Mouse (Mus musculus): ENCODE measurements around the gene Adamts4. TPM values are rescaled to one million over a fixed set of nuclear protein-coding genes. Genes with fewer than 3 reads are reported as not detected.
A peak's percentile ranks its signal among the peaks of the same experiment; 100 is the strongest.
"Not testable (repeated sequence)": the region's sequence is repeated elsewhere in the genome, so short reads cannot be mapped to it uniquely, and the experiment has no call there.

Gene Adamts4
- total RNA-seq, 2 experiments from 2014 or later, result 23.5 to 26.1 TPM

DNA sequence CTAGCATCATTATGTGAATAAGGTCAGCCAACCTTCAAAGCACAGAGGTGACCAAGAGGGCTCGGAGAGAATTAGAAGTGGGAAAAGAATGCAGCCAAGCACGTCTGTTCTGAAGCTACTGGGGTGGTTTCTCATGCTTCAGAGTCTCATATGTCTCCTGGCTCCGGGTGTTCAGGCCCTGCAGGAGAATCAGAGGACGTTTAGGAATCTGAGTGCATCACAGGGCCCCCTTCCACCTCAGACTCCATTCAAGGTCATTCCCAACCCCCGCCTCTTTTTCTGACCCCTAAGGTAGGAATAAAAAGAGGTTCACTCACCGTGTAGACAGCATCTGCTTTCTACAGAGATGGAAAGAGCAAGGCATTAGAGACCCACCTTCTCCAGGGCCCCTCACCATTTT is 20.5 kb upstream of the Adamts4 start:
- DNase-seq (ENCODE audit: extremely low spot score in 1 of 2, low spot score in 1 of 2), result no peak

DNA sequence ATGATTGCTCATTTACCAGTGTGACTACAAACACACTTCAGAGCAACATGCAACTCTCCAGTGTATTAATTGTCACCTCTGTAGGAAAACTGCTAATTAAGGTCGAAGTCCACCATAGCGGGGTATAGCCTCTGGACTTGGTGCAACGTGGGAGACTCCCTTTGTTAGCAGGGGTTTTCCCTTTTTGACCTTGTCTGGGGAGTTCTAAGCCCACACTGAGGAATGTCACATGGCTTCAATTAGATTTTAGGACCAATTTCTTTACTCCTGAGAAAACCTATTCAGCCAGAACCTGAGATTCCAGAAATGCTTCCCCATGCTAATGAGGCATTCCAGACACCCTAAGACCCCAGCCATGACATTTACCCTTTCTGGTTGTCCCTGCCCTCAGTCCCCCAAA is 20.0 kb upstream of the Adamts4 start:
- DNase-seq (ENCODE audit: extremely low spot score in 1 of 2, low spot score in 1 of 2), result no peak

- DNase-seq (ENCODE audit: extremely low spot score in 1 of 2, low spot score in 1 of 2), result no peak
These were observed 18.4 kb upstream of the Adamts4 start for GRCm38 (mm10) chr1:171231844-171232243.

DNA sequence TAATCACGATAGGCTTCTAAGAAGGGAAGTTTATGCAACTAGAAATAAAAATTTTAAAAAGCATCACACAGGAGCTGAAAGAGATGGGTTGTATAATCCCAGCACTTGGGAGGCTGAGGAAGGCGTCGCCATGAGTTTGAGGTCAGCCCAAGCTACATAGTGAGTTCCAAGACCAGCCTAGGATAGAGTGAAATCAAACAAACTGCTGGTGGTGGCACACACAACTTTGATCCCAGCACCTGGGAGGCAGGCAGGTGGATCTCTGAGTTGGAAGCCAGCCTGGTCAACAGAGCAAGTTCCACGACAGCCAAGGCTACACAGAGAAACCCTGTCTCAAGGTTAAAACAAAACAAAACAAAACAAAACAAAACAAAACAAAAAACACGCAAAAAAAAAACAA is 17.9 kb upstream of the Adamts4 start:
- DNase-seq (ENCODE audit: extremely low spot score in 1 of 2, low spot score in 1 of 2), result no peak

- no peak for DNase-seq (ENCODE audit: extremely low spot score in 1 of 2, low spot score in 1 of 2)
These were observed 17.2 kb upstream of the Adamts4 start for GRCm38 (mm10) chr1:171232800-171233730.

GRCm38 (mm10) chr1:171234126-171234525 is 16.1 kb upstream of the Adamts4 start, which contains the start of gene Fcer1g:
Gene Fcer1g (minus strand): TSS chr1:171234365.
- DNase-seq (ENCODE audit: extremely low spot score in 1 of 2, low spot score in 1 of 2), result no peak

- no peak for DNase-seq (ENCODE audit: extremely low spot score in 1 of 2, low spot score in 1 of 2)
These were observed 15.7 kb upstream of the Adamts4 start for GRCm38 (mm10) chr1:171234538-171234937.

DNA sequence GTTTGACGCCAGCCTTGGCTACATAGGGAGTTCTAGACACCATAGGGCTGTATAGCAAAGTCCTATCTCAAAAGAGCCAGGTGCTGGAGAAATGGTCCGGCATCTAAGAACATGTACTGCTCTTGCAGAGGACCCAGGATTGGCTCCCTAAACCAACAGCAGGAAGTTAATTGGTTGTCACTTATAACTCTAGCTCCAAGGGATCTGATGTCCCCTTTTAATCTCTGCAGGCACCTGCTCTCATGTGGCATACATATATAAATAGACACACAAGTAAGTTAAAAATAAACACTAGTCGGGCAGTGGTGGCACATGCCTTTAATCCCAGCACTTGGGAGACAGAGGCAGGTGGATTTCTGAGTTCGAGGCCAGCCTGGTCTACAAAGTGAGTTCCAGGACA is 14.4 kb upstream of the Adamts4 start:
- no peak for DNase-seq (ENCODE audit: extremely low spot score in 1 of 2, low spot score in 1 of 2)

GRCm38 (mm10) chr1:171237438-171237837 is 12.8 kb upstream of the Adamts4 start:
- DNase-seq (ENCODE audit: extremely low spot score in 1 of 2, low spot score in 1 of 2), result no peak

DNA sequence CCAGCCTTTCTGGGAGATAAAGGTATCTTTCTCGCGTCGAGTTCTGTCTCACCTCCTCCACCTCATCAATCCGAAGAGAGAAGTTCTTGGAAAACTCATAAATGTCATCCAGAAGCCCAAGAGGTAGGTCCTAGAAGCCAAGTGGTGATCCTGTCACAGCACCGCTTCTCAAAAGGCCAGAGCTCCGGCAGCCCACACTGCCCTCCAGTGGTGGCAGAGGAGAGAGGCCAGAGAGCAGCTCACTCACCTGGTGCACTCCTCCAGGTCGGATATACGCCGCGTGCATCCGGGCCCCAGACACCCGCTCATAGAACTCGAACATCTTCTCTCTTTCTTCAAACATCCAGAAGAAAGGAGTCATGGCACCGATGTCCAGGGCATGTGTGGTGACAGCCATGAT is 11.8 kb upstream of the Adamts4 start:
- peak in 1 of 2 experiments; percentile 49 for DNase-seq (ENCODE audit: extremely low spot score in 1 of 2, low spot score in 1 of 2)

GRCm38 (mm10) chr1:171239992-171240744 is 10.1 kb upstream of the Adamts4 start:
- DNase-seq (ENCODE audit: extremely low spot score in 1 of 2, low spot score in 1 of 2), result no peak

- no peak for DNase-seq (ENCODE audit: extremely low spot score in 1 of 2, low spot score in 1 of 2)
These were observed 9.3 kb upstream of the Adamts4 start for GRCm38 (mm10) chr1:171240911-171241310.

DNA sequence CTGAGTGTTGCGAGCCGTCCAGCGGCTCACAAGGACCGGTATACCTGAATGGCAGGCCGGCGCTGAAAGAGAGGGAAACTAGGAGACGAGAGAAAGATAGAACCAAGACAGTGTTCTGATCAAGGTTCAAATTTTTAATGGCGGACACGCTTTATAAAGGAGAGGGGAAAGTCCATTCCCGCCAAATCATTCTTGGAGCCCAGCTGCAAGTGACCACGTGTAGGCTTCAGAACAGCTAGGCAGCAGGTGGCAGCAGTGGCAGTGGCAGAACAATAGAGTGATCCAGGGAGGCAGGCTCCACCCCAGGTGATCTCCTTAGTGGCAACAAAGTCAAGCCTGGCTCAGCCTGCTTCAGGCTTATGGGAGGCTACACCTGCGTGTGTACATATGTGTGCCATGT is 8.3 kb upstream of the Adamts4 start:
- DNase-seq (ENCODE audit: extremely low spot score in 1 of 2, low spot score in 1 of 2), result not testable (repeated sequence)

GRCm38 (mm10) chr1:171245353-171245752 is 4.9 kb upstream of the Adamts4 start:
- no peak for DNase-seq (ENCODE audit: extremely low spot score in 1 of 2, low spot score in 1 of 2)

- DNase-seq (ENCODE audit: extremely low spot score in 1 of 2, low spot score in 1 of 2), result peak; percentile 98
These were observed 3.3 kb upstream of the Adamts4 start for GRCm38 (mm10) chr1:171246709-171247452.

- DNase-seq (ENCODE audit: extremely low spot score in 1 of 2, low spot score in 1 of 2), result no peak
These were observed 2.8 kb upstream of the Adamts4 start for GRCm38 (mm10) chr1:171247453-171247841.

DNA sequence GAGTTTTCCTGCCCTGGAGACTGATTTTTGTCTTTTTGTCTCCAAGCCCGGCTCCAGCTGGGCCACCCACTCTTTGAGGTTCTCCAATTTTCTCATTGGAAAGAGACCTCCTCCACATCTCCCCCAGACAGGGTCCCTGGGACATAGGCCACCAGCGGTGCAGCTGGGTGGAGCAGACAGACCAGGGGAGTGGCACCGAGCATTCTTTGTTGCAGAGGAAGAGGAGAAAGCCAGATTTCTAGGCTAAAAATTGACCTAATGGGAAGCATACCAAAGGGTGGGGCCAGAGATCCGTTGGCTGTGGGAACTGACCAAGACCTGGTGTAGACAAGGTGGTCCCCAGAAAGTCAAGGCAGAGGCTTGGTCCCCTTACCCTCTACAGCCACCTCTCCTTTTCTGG is 2.3 kb upstream of the Adamts4 start:
- DNase-seq (ENCODE audit: extremely low spot score in 1 of 2, low spot score in 1 of 2), result no peak

- no peak for DNase-seq (ENCODE audit: extremely low spot score in 1 of 2, low spot score in 1 of 2)
These were observed 1.6 kb upstream of the Adamts4 start for GRCm38 (mm10) chr1:171248386-171249226.

DNA sequence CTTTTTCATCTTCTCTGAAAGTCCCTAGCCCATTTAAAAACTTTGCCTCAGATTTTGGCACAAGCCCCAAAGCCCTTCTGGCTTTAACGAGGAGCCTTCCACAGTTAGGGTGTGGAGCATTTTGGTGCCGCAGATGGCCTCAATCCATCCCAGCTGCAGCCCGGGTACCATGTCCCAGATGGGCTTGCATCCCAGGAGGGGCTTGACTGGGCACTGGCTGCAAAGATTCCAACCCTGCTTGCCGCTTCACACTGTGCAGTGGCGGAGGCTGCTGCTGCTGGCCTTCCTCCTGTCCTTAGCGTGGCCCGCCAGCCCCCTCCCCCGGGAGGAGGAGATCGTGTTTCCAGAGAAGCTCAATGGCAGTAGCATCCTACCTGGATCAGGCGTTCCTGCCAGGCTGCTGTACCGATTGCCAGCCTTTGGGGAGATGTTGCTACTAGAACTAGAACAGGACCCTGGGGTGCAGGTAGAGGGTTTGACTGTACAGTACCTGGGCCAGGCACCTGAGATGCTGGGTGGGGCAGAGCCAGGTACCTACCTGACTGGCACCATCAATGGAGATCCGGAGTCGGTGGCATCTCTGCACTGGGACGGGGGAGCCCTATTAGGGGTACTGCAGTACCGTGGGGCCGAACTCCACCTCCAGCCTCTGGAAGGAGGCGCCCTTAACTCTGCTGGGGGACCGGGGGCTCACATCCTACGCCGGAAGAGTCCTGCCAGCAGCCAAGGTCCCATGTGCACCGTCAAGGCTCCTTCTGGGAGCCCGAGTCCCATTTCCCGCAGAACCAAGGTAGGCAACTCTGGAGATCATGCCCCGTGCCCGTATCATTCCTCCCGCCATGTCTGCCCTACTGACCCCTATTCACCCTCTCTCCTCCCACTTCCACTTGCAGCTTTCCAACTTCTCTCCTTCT is 716 bp downstream of the Adamts4 start, which contains the start of gene Ndufs2:
Gene Ndufs2, minus strand, starts transcription at position 709 of the 914 bp plus-strand sequence.
- DNase-seq (ENCODE audit: extremely low spot score in 1 of 2, low spot score in 1 of 2), result no peak
